Mouse (Mus musculus) A20 (cell line): ENCODE results near the gene Steap3.
A peak's percentile ranks its signal among the peaks of the same experiment; 100 is the strongest.
"Not testable (repeated sequence)": the region's sequence is repeated elsewhere in the genome, so short reads cannot be mapped to it uniquely, and the experiment has no call there.

ENCODE experiments used
- DNase-seq: peaks from one replicate; pipeline ENCODE4 v3.0.0-alpha.2; 2011; ENCODE audit warnings: low read depth, low spot score

Gene Steap3

GRCm38 (mm10) chr1:120272605-120273004 lies at the start of gene Steap3:
Gene Steap3 (minus strand): TSS chr1:120272705.
- DNase-seq, result no peak

- DNase-seq, result no peak
Measured at GRCm38 (mm10) chr1:120321270-120322021, 48.9 kb upstream of the Steap3 start.

GRCm38 (mm10) chr1:120305801-120306200 lies 33.3 kb upstream of the Steap3 start:
- DNase-seq, result no peak

- DNase-seq, result peak; percentile 17
Measured at GRCm38 (mm10) chr1:120296936-120297335, 24.4 kb upstream of the Steap3 start.

GRCm38 (mm10) chr1:120293803-120294202 lies 21.3 kb upstream of the Steap3 start:
- DNase-seq, result peak; percentile 65

GRCm38 (mm10) chr1:120291709-120292108 lies 19.2 kb upstream of the Steap3 start:
- DNase-seq, result no peak

- DNase-seq, result no peak
Measured at GRCm38 (mm10) chr1:120289843-120290242, 17.3 kb upstream of the Steap3 start.

GRCm38 (mm10) chr1:120287679-120288078 lies 15.2 kb upstream of the Steap3 start:
- DNase-seq, result no peak

GRCm38 (mm10) chr1:120276058-120276457 lies 3.6 kb upstream of the Steap3 start:
- DNase-seq, result not testable (repeated sequence)

GRCm38 (mm10) chr1:120275224-120275623 lies 2.7 kb upstream of the Steap3 start:
- DNase-seq, result no peak

- no peak for DNase-seq
Measured at GRCm38 (mm10) chr1:120270882-120271281, 1.6 kb downstream of the Steap3 start.

- no peak for DNase-seq
Measured at GRCm38 (mm10) chr1:120270115-120270514, 2.4 kb downstream of the Steap3 start.

- no peak for DNase-seq
Measured at GRCm38 (mm10) chr1:120267631-120268030, 4.9 kb downstream of the Steap3 start.

GRCm38 (mm10) chr1:120266460-120266859 lies 6.0 kb downstream of the Steap3 start:
- DNase-seq, result no peak

- DNase-seq, result peak; percentile 80
Measured at GRCm38 (mm10) chr1:120264861-120265686, 7.4 kb downstream of the Steap3 start.

- no peak for DNase-seq
Measured at GRCm38 (mm10) chr1:120263226-120263625, 9.3 kb downstream of the Steap3 start.

- no peak for DNase-seq
Measured at GRCm38 (mm10) chr1:120261166-120261565, 11.3 kb downstream of the Steap3 start.

GRCm38 (mm10) chr1:120259249-120259648 lies 13.3 kb downstream of the Steap3 start:
- DNase-seq, result no peak

- DNase-seq, result peak; percentile 69
Measured at GRCm38 (mm10) chr1:120258744-120259143, 13.8 kb downstream of the Steap3 start.

GRCm38 (mm10) chr1:120258245-120258644 lies 14.3 kb downstream of the Steap3 start:
- DNase-seq, result no peak

- no peak for DNase-seq
Measured at GRCm38 (mm10) chr1:120253751-120254150, 18.8 kb downstream of the Steap3 start.

GRCm38 (mm10) chr1:120252519-120253160 lies 19.9 kb downstream of the Steap3 start:
- peak; percentile 52 for DNase-seq
